In the genomic region with DNA sequence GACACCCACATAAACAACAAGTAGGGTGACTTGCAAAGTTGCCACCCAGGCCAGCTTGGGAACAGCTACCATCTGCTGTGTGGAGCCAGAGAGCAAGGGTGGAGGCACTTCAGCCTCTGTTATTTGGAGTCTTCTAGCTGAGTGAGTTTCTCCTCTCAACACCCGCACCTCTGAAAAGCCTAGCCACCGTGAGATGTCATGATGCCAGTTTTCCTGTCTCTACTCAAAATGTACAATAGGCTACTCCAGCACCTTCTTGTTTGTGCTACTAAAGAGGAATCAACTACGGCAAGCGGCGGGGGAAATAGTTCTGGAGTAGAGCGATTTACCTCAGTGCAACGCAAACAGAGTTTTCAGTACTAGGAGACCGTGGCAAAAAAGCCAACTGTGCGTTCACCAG, we compare ENCODE assay signal across 16 mouse cellular contexts.
"Had no signal": no experiment of that assay in that cellular context is flagged by ENCODE, and none has a peak within 500 bp of the region (broad histone marks: within the 10 kb centered on the region; RNA-seq: fewer than 3 reads in every experiment).

No protein-coding gene starts in this region.

- H3K9me3 ChIP-seq: limb, embryonic 12.5 days; midbrain, embryonic 15.5 days; neural tube, embryonic 13.5 days; stomach, embryonic 15.5 days had no signal

- H3K27me3 ChIP-seq: midbrain, embryonic 15.5 days; neural tube, embryonic 13.5 days; stomach, embryonic 15.5 days had no signal

- H3K36me3 ChIP-seq: limb, embryonic 12.5 days; midbrain, embryonic 15.5 days; neural tube, embryonic 13.5 days; stomach, embryonic 15.5 days had no signal

- H3K9ac ChIP-seq: limb, embryonic 12.5 days; liver, embryonic 14.5 days; midbrain, embryonic 15.5 days; neural tube, embryonic 13.5 days; stomach, embryonic 15.5 days had no signal

- ATAC-seq: lung, postnatal 0 days; midbrain, embryonic 15.5 days had no signal

- DNase-seq: kidney, postnatal 10 days; kidney, postnatal 4 days; liver; lung, adult 2 months; lung, postnatal 36 days; retina, postnatal 1 day; thymus, adult 2 months; thymus, postnatal 25 days had no signal

- H3K27ac ChIP-seq: layer of hippocampus, adult 2 months; limb, embryonic 12.5 days; liver, embryonic 14.5 days; midbrain, embryonic 15.5 days; neural tube, embryonic 13.5 days; stomach, embryonic 15.5 days had no signal

- H3K4me2 ChIP-seq: limb, embryonic 12.5 days; midbrain, embryonic 11.5 days; neural tube, embryonic 13.5 days; stomach, embryonic 15.5 days had no signal

- H3K4me3 ChIP-seq: limb, embryonic 12.5 days; midbrain, embryonic 15.5 days; neural tube, embryonic 13.5 days; stomach, embryonic 15.5 days had no signal
